Mouse (Mus musculus): ENCODE measurements around the gene Mecr. TPM values are rescaled to one million over a fixed set of nuclear protein-coding genes. Genes with fewer than 3 reads are reported as not detected.

Mecr gene
- polyA plus RNA-seq, 1 experiment from 2014 or later, result 44.6 TPM

GRCm38 (mm10) chr4:131901090-131901489, 57.8 kb downstream of the Mecr start:
- H3K4me3 ChIP-seq, result no peak overlapping the region
- WGBS, result 92% methylated on average over 15 of the region's 15 CpGs
- peaks cover 77% of the 10 kb centered on the region for H3K36me3 ChIP-seq
- no peaks in the 10 kb centered on the region for H3K27me3 ChIP-seq
- no peaks in the 10 kb centered on the region for H3K4me1 ChIP-seq
- H3K27ac ChIP-seq, result no peak overlapping the region
- no peaks in the 10 kb centered on the region for H3K9me3 ChIP-seq (replicated peaks)
- H3K4me2 ChIP-seq (replicated peaks), result no peak overlapping the region
- H3K9ac ChIP-seq, result no peak overlapping the region
- no peak for ATAC-seq (ENCODE audit: low FRiP score)

- 55% methylated on average over 8 of the region's 8 CpGs for WGBS
- Histone ChIP-seq H3K4me1 (peaks cover 2% of the 10 kb centered on the region), H3K4me3 (no peak overlapping the region), H3K27me3 (no peaks in the 10 kb centered on the region), H3K27ac (no peak overlapping the region), H3K9ac (no peak overlapping the region), H3K4me2 (replicated peaks) (no peak overlapping the region), H3K36me3 (peaks cover 53% of the 10 kb centered on the region), H3K9me3 (replicated peaks) (no peaks in the 10 kb centered on the region)
- no peak for ATAC-seq (ENCODE audit: low FRiP score)
Observed at GRCm38 (mm10) chr4:131904478-131904877, 61.2 kb downstream of the Mecr start.

GRCm38 (mm10) chr4:131906423-131906822, 63.2 kb downstream of the Mecr start:
- H3K27me3 ChIP-seq, result no peaks in the 10 kb centered on the region
- no peaks in the 10 kb centered on the region for H3K9me3 ChIP-seq (replicated peaks)
- no peak overlapping the region for H3K4me2 ChIP-seq (replicated peaks)
- H3K36me3 ChIP-seq, result peaks cover 33% of the 10 kb centered on the region
- peaks cover 21% of the 10 kb centered on the region for H3K4me1 ChIP-seq
- no peak overlapping the region for H3K27ac ChIP-seq
- WGBS, result 76% methylated on average over 6 of the region's 6 CpGs
- H3K4me3 ChIP-seq, result no peak overlapping the region
- no peak overlapping the region for H3K9ac ChIP-seq
- no peak for ATAC-seq (ENCODE audit: low FRiP score)

GRCm38 (mm10) chr4:131907912-131908311, 64.6 kb downstream of the Mecr start:
- 95% methylated on average over 3 of the region's 3 CpGs for WGBS
- H3K9me3 ChIP-seq (replicated peaks), result no peaks in the 10 kb centered on the region
- H3K4me1 ChIP-seq, result peaks cover 23% of the 10 kb centered on the region
- H3K27me3 ChIP-seq, result peaks cover 14% of the 10 kb centered on the region
- peaks cover 20% of the 10 kb centered on the region for H3K36me3 ChIP-seq
- no peak overlapping the region for H3K27ac ChIP-seq
- H3K4me2 ChIP-seq (replicated peaks), result no peak overlapping the region
- H3K4me3 ChIP-seq, result no peak overlapping the region
- H3K9ac ChIP-seq, result no peak overlapping the region
- ATAC-seq (ENCODE audit: low FRiP score), result no peak

GRCm38 (mm10) chr4:131910237-131910994, 67.1 kb downstream of the Mecr start:
- peaks cover 30% of the 10 kb centered on the region for H3K27me3 ChIP-seq
- H3K9me3 ChIP-seq (replicated peaks), result no peaks in the 10 kb centered on the region
- peaks cover 37% of the 10 kb centered on the region for H3K4me1 ChIP-seq
- peaks cover 4% of the 10 kb centered on the region; the same call in 1 of the 2 replicates for H3K36me3 ChIP-seq
- 12% methylated on average over 18 of the region's 21 CpGs for WGBS
- H3K27ac ChIP-seq, result peak overlapping the region; percentile 50; the same call in 1 of the 2 replicates
- no peak overlapping the region for H3K9ac ChIP-seq
- peak; percentile 45 for ATAC-seq (ENCODE audit: low FRiP score)
- peak overlapping the region; percentile 33 for H3K4me2 ChIP-seq (replicated peaks)
- H3K4me3 ChIP-seq, result no peak overlapping the region

- no peak for ATAC-seq (ENCODE audit: low FRiP score)
- peaks cover 41% of the 10 kb centered on the region for H3K27me3 ChIP-seq
- H3K9me3 ChIP-seq (replicated peaks), result no peaks in the 10 kb centered on the region
- no peak overlapping the region for H3K27ac ChIP-seq
- no peak overlapping the region for H3K4me2 ChIP-seq (replicated peaks)
- peaks cover 47% of the 10 kb centered on the region for H3K4me1 ChIP-seq
- H3K4me3 ChIP-seq, result no peak overlapping the region
- no peaks in the 10 kb centered on the region for H3K36me3 ChIP-seq
- 44% methylated on average over 4 of the region's 5 CpGs for WGBS
- H3K9ac ChIP-seq, result no peak overlapping the region
Observed at GRCm38 (mm10) chr4:131911521-131911920, 68.3 kb downstream of the Mecr start.

GRCm38 (mm10) chr4:131913526-131913925, 70.3 kb downstream of the Mecr start:
- H3K27ac ChIP-seq, result no peak overlapping the region
- H3K4me3 ChIP-seq, result no peak overlapping the region
- no peaks in the 10 kb centered on the region for H3K9me3 ChIP-seq (replicated peaks)
- no peaks in the 10 kb centered on the region for H3K36me3 ChIP-seq
- H3K9ac ChIP-seq, result no peak overlapping the region
- H3K4me1 ChIP-seq, result peaks cover 51% of the 10 kb centered on the region
- ATAC-seq (ENCODE audit: low FRiP score), result no peak
- peaks cover 60% of the 10 kb centered on the region for H3K27me3 ChIP-seq
- H3K4me2 ChIP-seq (replicated peaks), result no peak overlapping the region
- WGBS, result 53% methylated on average over 10 of the region's 10 CpGs

- WGBS, result 5% methylated on average over 9 of the region's 9 CpGs
- H3K9ac ChIP-seq, result no peak overlapping the region
- no peaks in the 10 kb centered on the region for H3K36me3 ChIP-seq
- H3K9me3 ChIP-seq (replicated peaks), result no peaks in the 10 kb centered on the region
- H3K4me3 ChIP-seq, result no peak overlapping the region
- H3K27ac ChIP-seq, result no peak overlapping the region
- ATAC-seq (ENCODE audit: low FRiP score), result no peak
- H3K4me1 ChIP-seq, result peaks cover 57% of the 10 kb centered on the region
- H3K4me2 ChIP-seq (replicated peaks), result no peak overlapping the region
- H3K27me3 ChIP-seq, result peaks cover 67% of the 10 kb centered on the region
Observed at GRCm38 (mm10) chr4:131914046-131914643, 70.9 kb downstream of the Mecr start.

GRCm38 (mm10) chr4:131914891-131915469, 71.7 kb downstream of the Mecr start:
- H3K9ac ChIP-seq, result 0 out of 2 replicates have a peak overlapping the region, but pooled peaks have one; percentile 32
- peaks cover 75% of the 10 kb centered on the region for H3K27me3 ChIP-seq
- peak overlapping the region; percentile 46 for H3K4me2 ChIP-seq (replicated peaks)
- H3K9me3 ChIP-seq (replicated peaks), result no peaks in the 10 kb centered on the region
- H3K4me3 ChIP-seq, result peak overlapping the region; percentile 19
- no peak overlapping the region for H3K27ac ChIP-seq
- ATAC-seq (ENCODE audit: low FRiP score), result no peak
- WGBS, result 2% methylated on average over 31 of the region's 31 CpGs
- H3K4me1 ChIP-seq, result peaks cover 59% of the 10 kb centered on the region
- H3K36me3 ChIP-seq, result no peaks in the 10 kb centered on the region

- 21% methylated on average over 13 of the region's 13 CpGs for WGBS
- H3K4me1 ChIP-seq, result peaks cover 59% of the 10 kb centered on the region
- no peak overlapping the region for H3K4me3 ChIP-seq
- H3K9me3 ChIP-seq (replicated peaks), result no peaks in the 10 kb centered on the region
- no peak overlapping the region for H3K27ac ChIP-seq
- no peaks in the 10 kb centered on the region for H3K36me3 ChIP-seq
- no peak overlapping the region; the same call in 1 of the 2 replicates for H3K9ac ChIP-seq
- no peak for ATAC-seq (ENCODE audit: low FRiP score)
- peaks cover 84% of the 10 kb centered on the region for H3K27me3 ChIP-seq
- peak overlapping the region; percentile 46 for H3K4me2 ChIP-seq (replicated peaks)
Observed at GRCm38 (mm10) chr4:131915821-131916328, 72.6 kb downstream of the Mecr start.

GRCm38 (mm10) chr4:131916425-131916824, 73.2 kb downstream of the Mecr start:
- H3K4me3 ChIP-seq, result no peak overlapping the region
- H3K9ac ChIP-seq, result no peak overlapping the region
- peaks cover 89% of the 10 kb centered on the region for H3K27me3 ChIP-seq
- H3K36me3 ChIP-seq, result no peaks in the 10 kb centered on the region
- ATAC-seq (ENCODE audit: low FRiP score), result no peak
- H3K27ac ChIP-seq, result no peak overlapping the region
- H3K9me3 ChIP-seq (replicated peaks), result no peaks in the 10 kb centered on the region
- H3K4me1 ChIP-seq, result peaks cover 59% of the 10 kb centered on the region
- 6% methylated on average over 15 of the region's 15 CpGs for WGBS
- H3K4me2 ChIP-seq (replicated peaks), result no peak overlapping the region

- Histone ChIP-seq H3K27ac (no peak overlapping the region), H3K36me3 (no peaks in the 10 kb centered on the region), H3K9me3 (replicated peaks) (no peaks in the 10 kb centered on the region), H3K4me2 (replicated peaks) (no peak overlapping the region), H3K4me1 (peaks cover 64% of the 10 kb centered on the region), H3K4me3 (no peak overlapping the region), H3K9ac (no peak overlapping the region), H3K27me3 (peaks cover 90% of the 10 kb centered on the region)
- 78% methylated on average over 10 of the region's 10 CpGs for WGBS
- no peak for ATAC-seq (ENCODE audit: low FRiP score)
Observed at GRCm38 (mm10) chr4:131917010-131917555, 73.8 kb downstream of the Mecr start.
